Mouse (Mus musculus) stomach, postnatal 0 days (tissue): ENCODE data around the gene Pcsk5. TPM values are rescaled to one million over a fixed set of nuclear protein-coding genes. Genes with fewer than 3 reads are reported as not detected.

Experiments
- ATAC-seq: fragments of 200-750 bp; cut with Nextera tagmentation; 2 replicates; pipeline ENCODE4 v1.8.0; 2017; ENCODE audit not compliant: low FRiP score, low TSS enrichment
- DNase-seq: peaks from one replicate; pipeline ENCODE4 v3.0.0-alpha.2; 2016; ENCODE audit warnings: low spot score
- H3K27ac ChIP-seq: fragments of 300-500 bp; sonication (generic); replicated peaks from 2 replicates; pipeline ENCODE4 v1.5.1; 2014; ENCODE audit warnings: mild to moderate bottlenecking, control low read depth
- H3K27me3 ChIP-seq: fragments of 300-500 bp; sonication (generic); 2 replicates; pipeline ENCODE4 v1.6.1; 2014; ENCODE audit warnings: low read length; ENCODE audit not compliant: control insufficient read depth, insufficient read depth
- H3K36me3 ChIP-seq: fragments of 300-500 bp; sonication (generic); 2 replicates; pipeline ENCODE4 v1.6.1; 2014; ENCODE audit warnings: low read length, mixed read lengths; ENCODE audit not compliant: control insufficient read depth, insufficient read depth
- H3K4me1 ChIP-seq: fragments of 300-500 bp; sonication (generic); replicated peaks from 2 replicates; pipeline ENCODE4 v1.6.1; 2014; ENCODE audit warnings: antibody characterized with exemption; ENCODE audit not compliant: control insufficient read depth, insufficient read depth
- H3K4me2 ChIP-seq: fragments of 300-500 bp; sonication (generic); replicated peaks from 2 replicates; pipeline ENCODE4 v1.6.1; 2014; ENCODE audit warnings: low read depth, mild to moderate bottlenecking, control low read depth, moderate library complexity
- H3K4me3 ChIP-seq: fragments of 300-500 bp; sonication (generic); 2 replicates; pipeline ENCODE4 v1.5.1; 2014; ENCODE audit warnings: low read depth, low read length, control low read depth
- H3K9ac ChIP-seq: fragments of 300-500 bp; sonication (generic); 2 replicates; pipeline ENCODE4 v1.6.1; 2014; ENCODE audit warnings: mild to moderate bottlenecking, low read length, control low read depth, mixed read lengths
- H3K9me3 ChIP-seq: fragments of 300-500 bp; sonication (generic); 2 replicates; pipeline ENCODE4 v1.6.1; 2016; ENCODE audit warnings: low read length; ENCODE audit not compliant: control insufficient read depth
- CTCF ChIP-seq: IDR thresholded peaks from 2 replicates; pipeline ENCODE4 v1.5.1; 2016; ENCODE audit warnings: antibody characterized with exemption, low read depth, mild to moderate bottlenecking, moderate library complexity
- EP300 ChIP-seq: optimal IDR thresholded peaks from 2 replicates; pipeline ENCODE3; 2016; ENCODE audit warnings: antibody characterized with exemption
- WGBS: fragments of 180-500 bp; shearing (Covaris S2); extraction: QIAGEN DNeasy Blood & Tissue Kit; methylation state at CpG from one replicate; pipeline ENCODE4 v1.1.7; 2014; 5-methylcytosine and 5-hydroxymethylcytosine counted together
- polyA plus RNA-seq: library from polyadenylated mRNA; unstranded; fragments of >200 nt; fragmentation: Nextera tagmentation; extraction: Ambion mirVana; gene quantifications from 2 replicates; pipeline ENCODE4 v1.2.1, GENCODE M21; 2015

Gene Pcsk5
- polyA plus RNA-seq, 1 experiment from 2014 or later: 4.3 TPM

- H3K27ac ChIP-seq: no peak overlapping the region
- H3K4me2 ChIP-seq: no peak overlapping the region
These were observed 19.3 kb upstream of the Pcsk5 start for GRCm38 (mm10) chr19:17856741-17857140.

GRCm38 (mm10) chr19:17848417-17848816 lies 11.0 kb upstream of the Pcsk5 start:
- H3K27ac ChIP-seq: no peak overlapping the region

More at GRCm38 (mm10) chr19:17856741-17857140, 19.3 kb upstream of the Pcsk5 start:
- WGBS: 49% methylated on average over 3 of the region's 3 CpGs
- H3K9ac ChIP-seq: no peak overlapping the region
- no peaks in the 10 kb centered on the region for H3K27me3 ChIP-seq
- no peaks in the 10 kb centered on the region for H3K36me3 ChIP-seq
- ATAC-seq: no peak
- H3K4me3 ChIP-seq: no peak overlapping the region
- H3K4me1 ChIP-seq: no peaks in the 10 kb centered on the region
- DNase-seq: no peak
- TF ChIP-seq CTCF (peak; percentile 69), EP300 (no peak)
- H3K9me3 ChIP-seq: no peaks in the 10 kb centered on the region

GRCm38 (mm10) chr19:17845967-17846366 lies 8.5 kb upstream of the Pcsk5 start:
- no peaks in the 10 kb centered on the region for H3K27me3 ChIP-seq
- H3K4me3 ChIP-seq: no peak overlapping the region
- no peaks in the 10 kb centered on the region for H3K9me3 ChIP-seq
- no peaks in the 10 kb centered on the region for H3K36me3 ChIP-seq
- H3K27ac ChIP-seq: no peak overlapping the region
- no peak overlapping the region for H3K4me2 ChIP-seq
- TF ChIP-seq CTCF: no peak
- TF ChIP-seq EP300: no peak
- H3K9ac ChIP-seq: no peak overlapping the region
- 42% methylated on average over 5 of the region's 5 CpGs for WGBS
- ATAC-seq: no peak
- DNase-seq: no peak
- no peaks in the 10 kb centered on the region for H3K4me1 ChIP-seq

More at GRCm38 (mm10) chr19:17848417-17848816, 11.0 kb upstream of the Pcsk5 start:
- no peaks in the 10 kb centered on the region for H3K4me1 ChIP-seq
- no peak overlapping the region for H3K9ac ChIP-seq
- no peak overlapping the region for H3K4me2 ChIP-seq
- no peaks in the 10 kb centered on the region for H3K27me3 ChIP-seq
- DNase-seq (no peak), ATAC-seq (no peak)
- H3K9me3 ChIP-seq: no peaks in the 10 kb centered on the region
- no peak for TF ChIP-seq EP300
- no peak for TF ChIP-seq CTCF
- WGBS: 68% methylated on average over 2 of the region's 2 CpGs
- H3K36me3 ChIP-seq: no peaks in the 10 kb centered on the region
- H3K4me3 ChIP-seq: no peak overlapping the region

- no peaks in the 10 kb centered on the region for H3K27me3 ChIP-seq
- no peak overlapping the region for H3K27ac ChIP-seq
- DNase-seq (no peak), ATAC-seq (no peak)
- H3K4me1 ChIP-seq: no peaks in the 10 kb centered on the region
- TF ChIP-seq CTCF (no peak), EP300 (no peak)
- no peak overlapping the region for H3K4me3 ChIP-seq
- 81% methylated on average over 2 of the region's 2 CpGs for WGBS
- no peaks in the 10 kb centered on the region for H3K36me3 ChIP-seq
- no peak overlapping the region for H3K4me2 ChIP-seq
- no peaks in the 10 kb centered on the region for H3K9me3 ChIP-seq
- H3K9ac ChIP-seq: no peak overlapping the region
These were observed 4.2 kb upstream of the Pcsk5 start for GRCm38 (mm10) chr19:17841586-17841985.

- DNase-seq (no peak), ATAC-seq (no peak)
- Histone ChIP-seq H3K9me3 (no peaks in the 10 kb centered on the region), H3K4me1 (no peaks in the 10 kb centered on the region), H3K27me3 (no peaks in the 10 kb centered on the region), H3K36me3 (no peaks in the 10 kb centered on the region), H3K9ac (no peak overlapping the region), H3K27ac (no peak overlapping the region), H3K4me3 (no peak overlapping the region), H3K4me2 (no peak overlapping the region)
- WGBS: 57% methylated on average over 1 of the region's 1 CpGs
- no peak for TF ChIP-seq EP300
- TF ChIP-seq CTCF: no peak
These were observed 2.4 kb upstream of the Pcsk5 start for GRCm38 (mm10) chr19:17839856-17840255.

GRCm38 (mm10) chr19:17836566-17837470 lies 614 bp downstream of the Pcsk5 start:
- peak overlapping the region; percentile 24 for H3K27ac ChIP-seq
- peak overlapping the region; percentile 92 for H3K4me2 ChIP-seq
- TF ChIP-seq EP300 (no peak), CTCF (peak; percentile 37; the same call in 1 of the 2 replicates)
- ATAC-seq: peak; percentile 82
- WGBS: under 1% methylated on average over 55 of the region's 72 CpGs
- no peaks in the 10 kb centered on the region for H3K9me3 ChIP-seq
- no peaks in the 10 kb centered on the region for H3K4me1 ChIP-seq
- peak overlapping the region; percentile 63 for H3K9ac ChIP-seq
- no peaks in the 10 kb centered on the region for H3K27me3 ChIP-seq
- no peaks in the 10 kb centered on the region for H3K36me3 ChIP-seq
- peak overlapping the region; percentile 53 for H3K4me3 ChIP-seq
- peak; percentile 60 for DNase-seq
